In genomic region chr8:83625676-83626299, GRCm38 (mm10) we compare ENCODE assay signal across 25 mouse cellular contexts. TPM values are rescaled to one million over a fixed set of nuclear protein-coding genes. Genes with fewer than 3 reads are reported as not detected.
DNase-seq lines count a peak whose midpoint lies in the region; ATAC-seq and TF ChIP-seq lines count a peak whose summit lies in the region.
"Had no signal": no experiment of that assay in that cellular context is flagged by ENCODE, and none has a peak within 500 bp of the region (broad histone marks: within the 10 kb centered on the region; RNA-seq: fewer than 3 reads in every experiment).

No protein-coding gene starts in this region.

- H3K9me3 ChIP-seq in MEL (replicated peaks; ENCODE audit: insufficient read depth, low read length) = no peaks in the 10 kb centered on the region
- H3K9me3 ChIP-seq in liver, embryonic 12.5 days (replicated peaks) = no peaks in the 10 kb centered on the region
- H3K9me3 ChIP-seq in hindbrain, embryonic 16.5 days (ENCODE audit: control insufficient read depth, low read length) = no peaks in the 10 kb centered on the region
- H3K9me3 ChIP-seq: hindbrain, embryonic 15.5 days; intestine, embryonic 15.5 days; limb, embryonic 13.5 days; midbrain, embryonic 15.5 days; neural tube, embryonic 12.5 days had no signal

- H3K4me1 ChIP-seq in MEL (ENCODE audit: control insufficient read depth in 1 of 2, insufficient read depth in 2 of 2, low read length in 2 of 2) = peaks cover 5 to 23% of the 10 kb centered on the region in 2 experiments
- no peaks in the 10 kb centered on the region; the same call in 1 of the 2 replicates for H3K4me1 ChIP-seq in bone marrow, adult 2 months (ENCODE audit: control insufficient read depth, insufficient read depth, low read length)
- H3K4me1 ChIP-seq in liver, embryonic 12.5 days = peaks cover 55% of the 10 kb centered on the region
- no peaks in the 10 kb centered on the region; the same call in 1 of the 2 replicates for H3K4me1 ChIP-seq in hindbrain, embryonic 16.5 days (ENCODE audit: control insufficient read depth, insufficient read depth, low read depth, low read length)
- H3K4me1 ChIP-seq: neural tube, embryonic 12.5 days had no signal

- TF ChIP-seq EP300 in MEL (IDR thresholded peaks at IDR 0.05; ENCODE audit: low read depth in 1 of 2, low read length in 2 of 2) = no peak

- no peak for TF ChIP-seq RAD21 in MEL (IDR thresholded peaks at IDR 0.05; ENCODE audit: low read depth, low read length)

- H3K27ac ChIP-seq in MEL (ENCODE audit: control insufficient read depth, low read depth, low read length) = no peak overlapping the region
- 0 out of 2 replicates have a peak overlapping the region, but pooled peaks have one; percentile 21 for H3K27ac ChIP-seq in bone marrow, adult 2 months (ENCODE audit: control insufficient read depth, insufficient read depth, low read depth, low read length, poor library complexity)
- peak overlapping the region; percentile 57 for H3K27ac ChIP-seq in liver, embryonic 12.5 days
- H3K27ac ChIP-seq in hindbrain, embryonic 16.5 days (ENCODE audit: low read depth, low read length) = no peak overlapping the region
- H3K27ac ChIP-seq: gastrocnemius, adult 2 months; hindbrain, embryonic 15.5 days; intestine, embryonic 15.5 days; layer of hippocampus, adult 2 months; limb, embryonic 13.5 days; midbrain, embryonic 15.5 days; neural tube, embryonic 12.5 days had no signal

- TF ChIP-seq POLR2A in MEL (IDR thresholded peaks at IDR 0.05; ENCODE audit: control insufficient read depth in 1 of 2, insufficient read depth in 1 of 2, low read depth in 1 of 2, low read length in 2 of 2, poor library complexity in 1 of 2) = no peak
- TF ChIP-seq POLR2A in bone marrow, adult 2 months (IDR thresholded peaks at IDR 0.05; ENCODE audit: borderline replicate concordance, control insufficient read depth, low read depth, low read length) = no peak

- 48% methylated on average over 6 of the region's 6 CpGs for WGBS in bone marrow, adult 2 months
- 58% methylated on average over 6 of the region's 6 CpGs for WGBS in liver, embryonic 12.5 days (ENCODE audit: insufficient replicate concordance)
- WGBS in hindbrain, embryonic 16.5 days = 95% methylated on average over 6 of the region's 6 CpGs

- H3K4me2 ChIP-seq in liver, embryonic 12.5 days = peak overlapping the region; percentile 27
- no peak overlapping the region for H3K4me2 ChIP-seq in hindbrain, embryonic 16.5 days (ENCODE audit: low read length)
- H3K4me2 ChIP-seq: heart, embryonic 11.5 days; hindbrain, embryonic 15.5 days; intestine, embryonic 15.5 days; limb, embryonic 13.5 days; lung, embryonic 14.5 days; midbrain, embryonic 15.5 days; neural tube, embryonic 12.5 days had no signal

- no peak for TF ChIP-seq CTCF in MEL (IDR thresholded peaks at IDR 0.05 in 2 of 3, conservative IDR thresholded peaks at IDR 0.05 in 1 of 3; ENCODE audit: control insufficient read depth in 1 of 3, insufficient read depth in 1 of 3, low read depth in 2 of 3, low read length in 3 of 3, poor library complexity in 1 of 3, severe bottlenecking in 1 of 3)
- TF ChIP-seq CTCF in bone marrow, adult 2 months (IDR thresholded peaks at IDR 0.05; ENCODE audit: control insufficient read depth, insufficient read depth, low read length) = no peak

- H3K79me2 ChIP-seq in MEL (ENCODE audit: control insufficient read depth, insufficient read depth, low read length, poor library complexity) = no peaks in the 10 kb centered on the region; the same call in 1 of the 2 replicates

- peak; percentile 31 for DNase-seq in MEL (ENCODE audit: low read depth, low spot score)
- no peak for DNase-seq in right cerebral cortex, adult 18-20 months
- DNase-seq: adrenal gland, adult 2 months; cerebellum, adult 9-11 months; gastrocnemius, adult 2 months; kidney, adult 8-10 months; kidney, postnatal 25 days; lung, embryonic 14.5 days; right cerebral cortex, postnatal 25 days; thymus, adult 18-20 months; thymus, postnatal 36 days had no signal

- ATAC-seq in liver, embryonic 12.5 days = peak; percentile 83
- ATAC-seq in megakaryocyte progenitor cell, adult 5-6 weeks (replicated peaks; ENCODE audit: poor library complexity) = peak; percentile 74
- ATAC-seq in hindbrain, embryonic 16.5 days = no peak
- ATAC-seq in cerebellum, adult (ENCODE audit: insufficient number of reproducible peaks, low FRiP score, low TSS enrichment) = no peak
- ATAC-seq: forebrain, embryonic 14.5 days; intestine, embryonic 15.5 days; midbrain, embryonic 15.5 days; Patski had no signal

- H3K4me3 ChIP-seq in MEL (ENCODE audit: control insufficient read depth in 1 of 2, insufficient read depth in 1 of 2, low read depth in 2 of 2, low read length in 2 of 2) = no peak overlapping the region
- no peak overlapping the region for H3K4me3 ChIP-seq in bone marrow, adult 2 months (replicated peaks; ENCODE audit: control insufficient read depth, low read depth, low read length)
- H3K4me3 ChIP-seq in liver, embryonic 12.5 days = no peak overlapping the region
- no peak overlapping the region for H3K4me3 ChIP-seq in hindbrain, embryonic 16.5 days (ENCODE audit: low read length)
- H3K4me3 ChIP-seq: gastrocnemius, adult 2 months; hindbrain, embryonic 15.5 days; intestine, embryonic 15.5 days; layer of hippocampus, adult 2 months; limb, embryonic 13.5 days; midbrain, embryonic 15.5 days; neural tube, embryonic 12.5 days had no signal

- H3K36me3 ChIP-seq in MEL (ENCODE audit: control insufficient read depth in 1 of 2, insufficient read depth in 2 of 2, low read length in 2 of 2) = peaks cover 0 to 13% of the 10 kb centered on the region in 2 experiments; a peak in 2 of 4 replicates
- no peaks in the 10 kb centered on the region for H3K36me3 ChIP-seq in liver, embryonic 12.5 days
- H3K36me3 ChIP-seq in hindbrain, embryonic 16.5 days (ENCODE audit: control insufficient read depth, insufficient read depth, low read length) = no peaks in the 10 kb centered on the region
- H3K36me3 ChIP-seq: hindbrain, embryonic 15.5 days; intestine, embryonic 15.5 days; limb, embryonic 13.5 days; midbrain, embryonic 15.5 days; neural tube, embryonic 12.5 days had no signal

- H3K27me3 ChIP-seq in MEL (ENCODE audit: control insufficient read depth in 1 of 2, insufficient read depth in 2 of 2, low read length in 2 of 2) = no peaks in the 10 kb centered on the region
- no peaks in the 10 kb centered on the region for H3K27me3 ChIP-seq in liver, embryonic 12.5 days (replicated peaks)
- H3K27me3 ChIP-seq in hindbrain, embryonic 16.5 days (replicated peaks; ENCODE audit: control insufficient read depth, insufficient read depth, low read length) = no peaks in the 10 kb centered on the region
- H3K27me3 ChIP-seq: hindbrain, embryonic 15.5 days; intestine, embryonic 15.5 days; limb, embryonic 13.5 days; midbrain, embryonic 15.5 days; neural tube, embryonic 12.5 days; Patski had no signal

- no peak overlapping the region for H3K9ac ChIP-seq in MEL (ENCODE audit: control insufficient read depth, low read depth, low read length, poor library complexity, severe bottlenecking)
- no peak overlapping the region for H3K9ac ChIP-seq in liver, embryonic 12.5 days
- no peak overlapping the region for H3K9ac ChIP-seq in hindbrain, embryonic 16.5 days (ENCODE audit: low read depth, low read length)
- H3K9ac ChIP-seq: hindbrain, embryonic 15.5 days; intestine, embryonic 15.5 days; limb, embryonic 13.5 days; lung, embryonic 14.5 days; midbrain, embryonic 15.5 days; neural tube, embryonic 12.5 days had no signal

RNA-seq across cellular contexts. Expression of gene Dnajb1, which starts 17.8 kb away (rescaled TPM):
- total RNA-seq in MEL (2012; rRNA removed) = 38.2 and 43.2 TPM in 2 replicates
- polyA plus RNA-seq in MEL (2012; ENCODE audit: insufficient read depth in 1 of 2, insufficient read length in 2 of 2, low read depth in 1 of 2, low replicate concordance in 2 of 2, missing spikeins in 1 of 2) = 10 to 100 TPM in 1 of 2 experiments, not detected in 1; 56.6 TPM
- polyA plus RNA-seq in bone marrow, adult 2 months (2011; ENCODE audit: insufficient read depth, insufficient read length, low replicate concordance, missing spikeins) = 23.8 and 23.9 TPM in 2 replicates
- polyA plus RNA-seq in liver, embryonic 12.5 days (2016; fragmentation: Nextera tagmentation; extraction: Ambion mirVana) = 65.1 and 69.8 TPM in 2 replicates
- 45.5 and 47.6 TPM in 2 replicates for total RNA-seq in megakaryocyte progenitor cell, adult 5-6 weeks (2015)
- total RNA-seq in megakaryocyte progenitor cell, adult 5-6 weeks (2017) = 26.2 and 28.0 TPM in 2 replicates
- 60.8 and 61.8 TPM in 2 replicates for polyA plus RNA-seq in hindbrain, embryonic 16.5 days (2015; fragmentation: Nextera tagmentation; extraction: Ambion mirVana)

RNA-seq across cellular contexts. Expression of gene Tecr, which starts 18.0 kb away (rescaled TPM):
- total RNA-seq in MEL (2012; rRNA removed) = 74.2 and 78.0 TPM in 2 replicates
- 100 to 1,000 TPM in 1 of 2 experiments, not detected in 1; 229 TPM for polyA plus RNA-seq in MEL (2012; ENCODE audit: insufficient read depth in 1 of 2, insufficient read length in 2 of 2, low read depth in 1 of 2, low replicate concordance in 2 of 2, missing spikeins in 1 of 2)
- 136 and 233 TPM in 2 replicates for polyA plus RNA-seq in bone marrow, adult 2 months (2011; ENCODE audit: insufficient read depth, insufficient read length, low replicate concordance, missing spikeins)
- polyA plus RNA-seq in liver, embryonic 12.5 days (2016; fragmentation: Nextera tagmentation; extraction: Ambion mirVana) = 371 and 378 TPM in 2 replicates
- 363 and 424 TPM in 2 replicates for total RNA-seq in megakaryocyte progenitor cell, adult 5-6 weeks (2015)
- 324 and 345 TPM in 2 replicates for total RNA-seq in megakaryocyte progenitor cell, adult 5-6 weeks (2017)
- 1,512 and 1,598 TPM in 2 replicates for polyA plus RNA-seq in hindbrain, embryonic 16.5 days (2015; fragmentation: Nextera tagmentation; extraction: Ambion mirVana)

RNA-seq across cellular contexts. Expression of gene Gipc1, which starts 26.7 kb away (rescaled TPM):
- total RNA-seq in MEL (2012; rRNA removed) = 34.3 and 38.6 TPM in 2 replicates
- 10 to 100 TPM in 1 of 2 experiments, not detected in 1; 70.7 TPM for polyA plus RNA-seq in MEL (2012; ENCODE audit: insufficient read depth in 1 of 2, insufficient read length in 2 of 2, low read depth in 1 of 2, low replicate concordance in 2 of 2, missing spikeins in 1 of 2)
- 14.8 and 17.3 TPM in 2 replicates for polyA plus RNA-seq in bone marrow, adult 2 months (2011; ENCODE audit: insufficient read depth, insufficient read length, low replicate concordance, missing spikeins)
- polyA plus RNA-seq in liver, embryonic 12.5 days (2016; fragmentation: Nextera tagmentation; extraction: Ambion mirVana) = 80.0 and 80.4 TPM in 2 replicates
- total RNA-seq in megakaryocyte progenitor cell, adult 5-6 weeks (2015) = 14.7 and 19.0 TPM in 2 replicates
- 14.3 and 17.8 TPM in 2 replicates for total RNA-seq in megakaryocyte progenitor cell, adult 5-6 weeks (2017)
- polyA plus RNA-seq in hindbrain, embryonic 16.5 days (2015; fragmentation: Nextera tagmentation; extraction: Ambion mirVana) = 135 TPM in 2 replicates

RNA-seq across cellular contexts. Expression of gene Ptger1, which starts 40.7 kb away (rescaled TPM):
- total RNA-seq in MEL (2012; rRNA removed) = 2.6 and 4.0 TPM in 2 replicates
- polyA plus RNA-seq in MEL (2012; ENCODE audit: insufficient read depth in 1 of 2, insufficient read length in 2 of 2, low read depth in 1 of 2, low replicate concordance in 2 of 2, missing spikeins in 1 of 2) = 1 to 10 TPM in 1 of 2 experiments, not detected in 1; 3.1 TPM
- 0.41 and 0.57 TPM in 2 replicates for polyA plus RNA-seq in bone marrow, adult 2 months (2011; ENCODE audit: insufficient read depth, insufficient read length, low replicate concordance, missing spikeins)
- polyA plus RNA-seq in liver, embryonic 12.5 days (2016; fragmentation: Nextera tagmentation; extraction: Ambion mirVana) = 0.25 and 0.41 TPM in 2 replicates
- total RNA-seq in megakaryocyte progenitor cell, adult 5-6 weeks (2015) = 0.10 TPM in 1 of 2 replicates, not detected in the other
- total RNA-seq in megakaryocyte progenitor cell, adult 5-6 weeks (2017) = 0.87 and 1.6 TPM in 2 replicates
- polyA plus RNA-seq in hindbrain, embryonic 16.5 days (2015; fragmentation: Nextera tagmentation; extraction: Ambion mirVana) = 0.61 and 0.87 TPM in 2 replicates

RNA-seq across cellular contexts. Expression of gene Ndufb7, which starts 59.3 kb away (rescaled TPM):
- 306 and 311 TPM in 2 replicates for total RNA-seq in MEL (2012; rRNA removed)
- polyA plus RNA-seq in MEL (2012; ENCODE audit: insufficient read depth in 1 of 2, insufficient read length in 2 of 2, low read depth in 1 of 2, low replicate concordance in 2 of 2, missing spikeins in 1 of 2) = 100 to 1,000 TPM in 1 of 2 experiments, not detected in 1; 194 TPM
- polyA plus RNA-seq in bone marrow, adult 2 months (2011; ENCODE audit: insufficient read depth, insufficient read length, low replicate concordance, missing spikeins) = 240 and 480 TPM in 2 replicates
- polyA plus RNA-seq in liver, embryonic 12.5 days (2016; fragmentation: Nextera tagmentation; extraction: Ambion mirVana) = 290 and 291 TPM in 2 replicates
- 158 and 163 TPM in 2 replicates for total RNA-seq in megakaryocyte progenitor cell, adult 5-6 weeks (2015)
- total RNA-seq in megakaryocyte progenitor cell, adult 5-6 weeks (2017) = 252 and 255 TPM in 2 replicates
- 339 and 367 TPM in 2 replicates for polyA plus RNA-seq in hindbrain, embryonic 16.5 days (2015; fragmentation: Nextera tagmentation; extraction: Ambion mirVana)

Comparison
In these comparisons a context has a peak if more than half of its experiments do, and no peak if none do; other contexts are left out.
1. H3K27ac ChIP-seq: peak in bone marrow, adult 2 months (single experiment) and liver, embryonic 12.5 days (single experiment); none in MEL (single experiment) and hindbrain, embryonic 16.5 days (single experiment).
2. ATAC-seq: peak in liver, embryonic 12.5 days (single experiment) and megakaryocyte progenitor cell, adult 5-6 weeks (single experiment); none in hindbrain, embryonic 16.5 days (single experiment) and cerebellum, adult (single experiment).